Mouse (Mus musculus) gastrocnemius, adult 18-20 months (tissue): ENCODE measurements around the gene Stx16. TPM values are rescaled to one million over a fixed set of nuclear protein-coding genes. Genes with fewer than 3 reads are reported as not detected.

Experiments
- DNase-seq: peaks from one replicate; pipeline ENCODE4 v3.0.0; 2021; ENCODE audit warnings: low spot score
- total RNA-seq, 2 experiments: library from RNA; stranded (reverse); gene quantifications; 2 replicates each; pipeline ENCODE4 v1.2.3; 2021

Stx16 gene
- total RNA-seq, 2 experiments from 2014 or later = 18.1 to 19.0 TPM

DNA sequence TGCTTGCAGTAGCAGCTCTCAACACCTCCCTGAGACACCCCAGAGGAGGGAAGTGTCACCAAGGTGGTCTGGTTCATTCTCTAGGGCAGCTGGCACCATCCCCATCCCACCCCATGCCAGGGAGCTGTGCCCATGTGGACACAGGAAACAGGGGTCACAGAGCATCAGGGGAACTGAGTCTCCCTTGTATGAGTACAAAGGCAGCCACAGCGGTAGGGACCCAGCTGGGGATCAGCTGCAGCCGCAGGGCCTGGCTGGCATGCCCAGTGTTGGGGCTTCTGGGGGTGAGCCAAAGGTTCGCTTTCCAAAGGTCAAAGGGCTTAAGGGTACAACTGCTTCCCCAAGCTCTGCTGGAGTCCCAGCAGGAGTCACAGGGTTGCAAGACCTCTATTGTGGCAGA lies 47.6 kb downstream of the Stx16 start:
- DNase-seq = no peak

DNA sequence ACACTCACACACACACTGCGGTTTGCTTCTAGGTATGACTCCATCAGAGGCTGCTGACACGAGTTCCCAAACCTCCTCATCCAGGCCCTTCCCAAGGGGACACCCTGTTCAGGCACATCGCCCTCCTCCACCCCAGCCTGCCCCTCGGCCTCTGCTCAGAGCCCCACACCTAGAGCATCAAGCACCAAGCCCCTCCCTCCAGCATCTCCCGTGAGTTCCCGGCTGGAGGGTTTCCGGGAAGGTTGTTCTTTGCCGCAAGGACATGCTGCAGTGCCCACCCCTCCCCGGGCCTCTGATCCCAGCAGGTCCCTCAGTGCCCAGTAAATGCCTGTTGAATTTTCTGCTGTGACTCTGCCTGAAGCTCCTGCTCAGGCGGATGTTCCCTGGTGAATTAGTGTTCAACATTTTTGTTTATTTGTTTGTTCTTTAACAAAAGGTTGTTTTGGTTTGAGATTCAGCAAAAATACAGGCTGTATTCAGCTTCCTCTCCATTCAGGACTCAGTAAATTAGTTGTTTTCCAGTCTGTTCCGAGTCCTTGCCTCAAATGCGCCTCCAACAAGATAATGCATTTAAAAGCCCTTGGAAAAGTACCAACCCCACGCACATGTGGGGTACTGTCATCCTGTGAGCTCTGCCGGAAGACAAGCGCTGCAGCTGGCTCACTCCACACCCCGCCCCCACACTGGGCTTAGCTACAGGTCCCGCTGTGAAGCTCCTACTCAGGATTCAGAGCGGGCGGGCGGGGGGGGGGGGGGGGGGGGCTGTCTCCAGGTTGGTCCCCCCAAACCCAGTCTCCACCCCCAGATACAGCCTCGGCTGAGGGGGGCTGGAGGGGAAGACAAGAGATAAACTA lies 50.6 kb downstream of the Stx16 start:
- no peak for DNase-seq

DNA sequence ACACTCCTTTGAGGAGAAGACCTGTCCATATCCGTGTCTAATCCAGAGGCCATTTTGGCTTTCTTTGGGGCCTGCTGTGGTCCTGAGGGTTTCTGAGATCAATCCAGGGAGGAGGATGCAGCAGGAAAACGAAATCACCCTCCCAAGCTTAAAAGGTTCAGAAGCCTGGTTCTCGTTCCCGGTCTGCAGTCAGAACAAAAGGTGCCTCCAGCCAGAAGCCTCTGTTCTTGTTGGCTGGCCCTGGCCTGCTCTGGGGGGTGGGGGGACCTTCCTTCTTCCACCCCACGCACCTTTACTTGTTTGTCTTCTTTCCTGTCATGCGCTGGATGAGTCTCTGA lies 51.2 kb downstream of the Stx16 start:
- DNase-seq = no peak

DNA sequence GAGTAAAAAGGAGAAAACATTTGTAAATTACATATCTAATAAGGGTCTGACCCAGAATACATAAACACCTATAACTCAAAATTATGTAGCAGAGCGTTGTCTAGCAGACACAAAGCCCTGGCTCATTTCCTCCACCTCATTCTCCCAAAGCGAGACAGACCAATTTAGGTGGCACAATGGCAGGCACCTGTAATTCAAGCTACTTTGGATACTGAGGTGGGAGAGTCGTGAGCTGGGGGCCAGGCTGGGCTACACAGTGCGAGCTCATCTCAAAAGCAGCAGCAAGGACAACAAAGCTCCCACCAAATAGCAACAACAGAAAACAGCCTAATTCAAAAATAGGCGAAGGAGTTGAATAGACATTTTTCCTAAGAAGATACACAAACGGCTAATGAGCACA lies 52.8 kb downstream of the Stx16 start:
- DNase-seq = no peak

DNA sequence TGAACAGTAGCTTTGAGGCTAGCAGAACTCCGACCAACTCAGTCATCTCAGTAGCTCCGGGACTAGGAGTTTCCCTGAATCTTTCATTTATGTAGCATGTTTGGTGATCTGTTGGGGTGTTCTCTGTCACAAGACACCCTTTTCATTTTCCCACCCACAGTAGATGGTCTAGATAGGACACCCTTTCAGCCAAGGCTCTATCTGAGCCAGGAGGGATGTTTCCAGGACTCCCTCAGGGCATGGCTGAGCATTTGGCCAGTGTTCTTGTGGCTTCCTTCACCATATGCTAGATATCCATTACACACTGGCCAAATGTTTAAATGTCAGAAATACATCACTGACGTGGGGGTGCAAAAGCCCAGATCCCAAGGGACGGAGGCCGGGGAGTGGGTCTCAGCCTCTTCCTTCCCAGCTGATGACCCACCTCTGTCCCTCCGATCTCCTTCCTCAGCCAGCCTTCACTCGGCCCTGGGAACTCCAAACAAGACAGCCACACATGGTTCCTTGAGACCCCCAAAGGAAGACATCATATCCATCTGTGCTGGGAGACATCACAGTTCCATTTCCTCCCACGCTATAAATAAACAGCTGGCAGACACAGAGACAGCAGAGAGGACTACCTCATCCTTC lies 54.5 kb downstream of the Stx16 start:
- no peak for DNase-seq

DNA sequence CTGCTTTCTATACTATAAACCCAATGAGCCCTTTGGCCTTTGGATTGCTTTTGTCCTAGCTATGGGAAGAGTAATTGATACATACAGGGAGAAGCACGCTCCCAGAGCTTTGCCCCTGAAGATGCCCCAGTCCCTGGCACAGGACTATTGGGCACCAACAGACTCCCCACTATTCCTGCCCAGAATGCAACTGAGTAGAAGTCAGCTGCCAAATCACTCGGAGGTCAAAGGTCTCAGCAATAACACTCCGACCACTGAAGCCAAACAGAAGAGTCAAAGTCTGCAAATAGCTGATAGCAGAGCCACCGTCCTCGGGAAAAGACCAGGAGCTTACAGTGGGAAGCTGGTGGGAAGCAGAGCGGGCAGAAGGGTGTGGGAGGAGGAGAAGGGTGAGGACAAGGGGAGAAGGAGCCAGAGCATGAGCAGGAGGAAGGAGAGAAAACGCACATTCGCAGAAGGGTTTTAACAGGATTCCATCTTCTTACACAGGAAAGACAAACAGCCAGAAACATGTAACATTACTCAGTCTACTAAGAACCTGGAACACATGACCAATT lies 56.4 kb downstream of the Stx16 start:
- no peak for DNase-seq

Other genes starting within 250 kb of the Stx16 start
- gene Npepl1, start 34.0 kb downstream of the Stx16 start, total RNA-seq = 10 to 100 TPM; 88.1 to 92.2 TPM
- gene Gnas, start 208.0 kb downstream of the Stx16 start, total RNA-seq = 1,000 to 10,000 TPM; 1,321 to 1,349 TPM